Mouse (Mus musculus) neural tube, embryonic 12.5 days (tissue): ENCODE results near the gene Uhrf1bp1l. TPM values are rescaled to one million over a fixed set of nuclear protein-coding genes. Genes with fewer than 3 reads are reported as not detected.

Experiments used
- ATAC-seq: fragments of 200-750 bp; cut with Nextera tagmentation; 2 replicates; pipeline ENCODE4 v1.8.0; 2017; ENCODE audit warnings: low read depth, mild to moderate bottlenecking, moderate TSS enrichment, moderate library complexity; ENCODE audit not compliant: low FRiP score
- H3K27ac ChIP-seq: fragments of 300-500 bp; sonication (generic); 2 replicates; pipeline ENCODE4 v1.5.1; 2016
- H3K27me3 ChIP-seq: fragments of 300-500 bp; sonication (generic); replicated peaks from 2 replicates; pipeline ENCODE4 v1.6.1; 2016; ENCODE audit warnings: mild to moderate bottlenecking
- H3K36me3 ChIP-seq: fragments of 300-500 bp; sonication (generic); 2 replicates; pipeline ENCODE4 v1.6.1; 2016; ENCODE audit warnings: mild to moderate bottlenecking
- H3K4me1 ChIP-seq: fragments of 300-500 bp; sonication (generic); 2 replicates; pipeline ENCODE4 v1.6.1; 2016
- H3K4me2 ChIP-seq: fragments of 300-500 bp; sonication (generic); replicated peaks from 2 replicates; pipeline ENCODE4 v1.6.1; 2016; ENCODE audit warnings: mild to moderate bottlenecking
- H3K4me3 ChIP-seq: fragments of 300-500 bp; sonication (generic); 2 replicates; pipeline ENCODE4 v1.5.1; 2016
- H3K9ac ChIP-seq: fragments of 300-500 bp; sonication (generic); 2 replicates; pipeline ENCODE4 v1.6.1; 2016; ENCODE audit warnings: mild to moderate bottlenecking
- H3K9me3 ChIP-seq: fragments of 300-500 bp; sonication (generic); 2 replicates; pipeline ENCODE4 v1.6.1; 2016; ENCODE audit warnings: mild to moderate bottlenecking
- WGBS: fragments of 180-500 bp; shearing (Covaris S2); methylation state at CpG from one replicate; pipeline ENCODE4 v1.1.7; 2016; 5-methylcytosine and 5-hydroxymethylcytosine counted together
- polyA plus RNA-seq: library from polyadenylated mRNA; unstranded; fragments of >200 nt; fragmentation: Nextera tagmentation; extraction: Ambion mirVana; gene quantifications from 2 replicates; pipeline ENCODE4 v1.2.1, GENCODE M21; 2016

The Uhrf1bp1l gene
- polyA plus RNA-seq, 1 experiment from 2014 or later: 31.9 TPM

DNA sequence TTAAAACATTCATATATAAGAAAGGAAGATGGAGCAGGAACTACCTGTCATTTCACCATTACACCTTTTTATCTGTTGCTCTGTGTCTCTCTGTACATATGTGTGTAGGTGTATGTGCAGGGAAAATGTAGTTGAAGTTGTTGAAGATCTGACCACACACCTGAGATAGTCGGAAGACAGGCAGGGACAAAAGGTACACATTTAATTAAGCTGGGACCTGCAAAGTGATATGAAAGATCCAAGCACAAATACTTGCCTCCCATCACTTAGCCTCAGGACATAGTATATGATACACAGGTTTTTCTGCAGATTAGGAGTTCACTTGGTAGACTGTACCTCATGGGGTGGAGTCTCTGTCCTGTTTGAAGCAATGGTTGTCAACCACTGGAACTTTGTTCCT lies 3.1 kb downstream of the Uhrf1bp1l start:
- no peak overlapping the region for H3K4me2 ChIP-seq
- no peak for ATAC-seq
- 95% methylated on average over 1 of the region's 1 CpGs for WGBS
- H3K27me3 ChIP-seq: no peaks in the 10 kb centered on the region
- H3K4me3 ChIP-seq: no peak overlapping the region
- no peaks in the 10 kb centered on the region for H3K9me3 ChIP-seq
- H3K27ac ChIP-seq: no peak overlapping the region
- no peaks in the 10 kb centered on the region for H3K4me1 ChIP-seq
- H3K36me3 ChIP-seq: no peaks in the 10 kb centered on the region
- no peak overlapping the region for H3K9ac ChIP-seq

DNA sequence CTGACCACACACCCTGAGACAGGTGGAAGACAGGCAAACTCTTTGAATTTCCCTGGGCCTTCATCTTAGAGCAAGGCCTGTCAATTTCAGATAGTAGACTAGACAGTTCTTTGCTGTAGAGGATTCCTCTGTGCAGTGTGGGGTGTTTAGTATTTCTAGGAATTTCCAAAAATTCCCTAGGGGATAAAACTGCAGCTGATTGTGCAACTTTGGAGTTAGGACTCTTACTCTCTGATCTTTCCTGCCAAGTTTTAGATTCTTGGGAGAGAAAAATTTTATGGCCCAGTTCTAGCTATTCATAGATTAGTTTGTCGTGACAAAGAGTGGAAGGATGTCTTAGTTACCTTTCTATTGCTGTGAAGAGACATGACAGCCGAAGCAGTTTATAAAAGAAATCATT lies 3.8 kb downstream of the Uhrf1bp1l start:
- Histone ChIP-seq H3K4me3 (no peak overlapping the region), H3K9me3 (no peaks in the 10 kb centered on the region), H3K27ac (no peak overlapping the region), H3K4me2 (no peak overlapping the region), H3K36me3 (no peaks in the 10 kb centered on the region), H3K4me1 (no peaks in the 10 kb centered on the region), H3K27me3 (no peaks in the 10 kb centered on the region), H3K9ac (no peak overlapping the region)
- no peak for ATAC-seq
- 91% methylated on average over 2 of the region's 2 CpGs for WGBS

DNA sequence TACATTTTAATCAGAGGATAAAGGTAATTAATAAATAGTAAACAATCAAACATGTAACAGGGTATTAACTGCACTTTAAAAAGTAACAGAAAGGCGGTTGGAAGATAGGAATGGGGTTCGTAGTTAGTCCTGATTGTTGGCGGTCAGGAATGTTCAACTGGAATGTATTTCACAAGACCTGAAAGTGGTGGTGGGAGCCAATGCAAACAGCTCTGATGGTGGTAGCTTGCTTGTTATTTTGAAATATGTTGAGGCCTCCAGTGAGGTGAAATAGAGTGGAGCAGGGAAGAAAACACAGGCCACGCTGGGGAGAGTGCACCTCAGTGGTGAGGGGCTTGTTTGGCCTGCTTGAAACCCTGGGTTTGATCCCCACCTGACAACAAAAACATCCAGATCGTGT lies 6.3 kb downstream of the Uhrf1bp1l start:
- H3K27ac ChIP-seq: no peak overlapping the region
- no peak overlapping the region for H3K9ac ChIP-seq
- H3K4me3 ChIP-seq: no peak overlapping the region
- no peaks in the 10 kb centered on the region for H3K27me3 ChIP-seq
- 91% methylated on average over 5 of the region's 5 CpGs for WGBS
- no peak overlapping the region for H3K4me2 ChIP-seq
- ATAC-seq: no peak
- no peaks in the 10 kb centered on the region for H3K9me3 ChIP-seq
- no peaks in the 10 kb centered on the region for H3K4me1 ChIP-seq
- H3K36me3 ChIP-seq: no peaks in the 10 kb centered on the region

DNA sequence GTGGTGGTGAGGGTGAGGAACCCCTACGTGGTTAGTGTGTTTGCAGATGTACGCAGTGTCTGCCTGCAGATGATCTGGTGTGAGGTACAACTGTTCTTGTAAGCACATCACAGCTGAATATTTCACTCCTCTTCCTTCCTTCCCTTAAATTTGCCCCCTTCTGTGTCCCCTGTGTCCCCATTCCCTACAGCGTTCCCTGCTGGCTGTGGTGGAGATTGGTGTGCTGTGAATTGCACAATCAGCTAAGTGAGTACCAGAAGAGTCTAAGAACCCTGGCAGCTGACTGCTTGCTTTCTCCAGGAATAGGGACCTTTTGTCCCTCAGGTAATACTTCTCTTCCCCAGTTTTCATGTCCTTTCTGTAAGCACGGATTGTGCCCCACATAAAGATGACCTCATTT lies 10.4 kb downstream of the Uhrf1bp1l start:
- no peaks in the 10 kb centered on the region for H3K36me3 ChIP-seq
- H3K27ac ChIP-seq: no peak overlapping the region
- H3K9ac ChIP-seq: no peak overlapping the region
- no peaks in the 10 kb centered on the region for H3K9me3 ChIP-seq
- H3K4me2 ChIP-seq: no peak overlapping the region
- no peak overlapping the region for H3K4me3 ChIP-seq
- no peak for ATAC-seq
- no peaks in the 10 kb centered on the region for H3K27me3 ChIP-seq
- WGBS: 93% methylated on average over 4 of the region's 4 CpGs
- no peaks in the 10 kb centered on the region for H3K4me1 ChIP-seq

DNA sequence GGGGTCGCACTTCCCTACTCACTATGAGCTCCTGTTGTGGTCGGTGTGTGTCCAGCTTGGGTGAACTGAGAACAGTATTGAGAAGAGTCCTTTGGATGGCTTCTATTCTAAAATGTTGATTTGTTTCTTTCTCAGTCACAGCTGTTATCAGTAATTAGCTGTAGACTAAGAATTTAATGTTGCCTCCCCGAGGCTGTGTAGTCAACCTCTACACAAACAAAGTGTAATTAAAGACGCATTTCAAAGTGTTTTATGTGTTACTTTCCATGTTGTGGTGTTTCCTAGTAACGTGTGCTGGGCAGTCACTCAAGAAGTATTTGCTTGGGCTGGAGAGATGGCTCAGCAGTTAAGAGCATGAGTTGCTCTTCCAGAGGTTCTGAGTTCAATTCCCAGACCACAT lies 16.0 kb downstream of the Uhrf1bp1l start:
- H3K27me3 ChIP-seq: no peaks in the 10 kb centered on the region
- H3K9ac ChIP-seq: no peak overlapping the region
- no peaks in the 10 kb centered on the region for H3K9me3 ChIP-seq
- H3K4me1 ChIP-seq: no peaks in the 10 kb centered on the region
- H3K36me3 ChIP-seq: no peaks in the 10 kb centered on the region
- H3K27ac ChIP-seq: no peak overlapping the region
- ATAC-seq: 0 out of 2 replicates have a peak, but pooled peaks have one; percentile 21
- no peak overlapping the region for H3K4me2 ChIP-seq
- WGBS: 78% methylated on average over 5 of the region's 5 CpGs
- H3K4me3 ChIP-seq: no peak overlapping the region

DNA sequence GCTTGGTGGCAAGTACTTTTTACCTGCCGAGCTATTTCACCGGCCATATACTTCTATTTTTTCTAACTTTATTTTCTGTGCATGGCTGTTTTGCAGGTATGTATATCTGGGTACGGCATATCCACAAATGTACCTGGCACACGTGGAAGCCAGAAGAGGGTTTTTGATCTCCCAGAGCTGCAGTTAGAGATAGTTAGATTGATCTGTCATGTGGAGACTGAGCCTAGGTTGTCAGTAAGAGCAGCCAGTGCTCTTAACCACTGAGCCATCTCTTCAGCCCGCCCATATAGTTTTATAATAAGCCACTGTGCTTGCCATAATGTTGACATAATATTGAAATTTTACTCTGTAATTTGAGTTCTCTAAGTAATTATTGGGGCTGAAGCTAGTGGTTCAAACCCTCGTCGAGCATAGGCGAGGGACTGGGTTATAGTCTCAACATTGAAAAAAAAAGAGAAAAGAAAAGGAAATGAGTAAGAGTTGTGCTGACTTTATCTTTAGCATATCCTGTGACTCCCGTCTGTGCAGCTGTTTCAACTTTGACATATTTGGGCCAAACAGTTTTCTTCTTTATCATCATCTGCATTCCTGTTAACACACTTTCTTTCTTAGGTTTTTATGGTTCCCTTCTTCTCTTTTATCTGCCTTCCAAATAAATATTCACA lies 19.8 kb downstream of the Uhrf1bp1l start:
- no peaks in the 10 kb centered on the region for H3K27me3 ChIP-seq
- ATAC-seq: no peak
- H3K4me1 ChIP-seq: no peaks in the 10 kb centered on the region
- no peak overlapping the region for H3K4me3 ChIP-seq
- H3K36me3 ChIP-seq: no peaks in the 10 kb centered on the region
- no peak overlapping the region for H3K9ac ChIP-seq
- no peak overlapping the region for H3K4me2 ChIP-seq
- H3K27ac ChIP-seq: no peak overlapping the region
- WGBS: 88% methylated on average over 9 of the region's 9 CpGs
- H3K9me3 ChIP-seq: no peaks in the 10 kb centered on the region

DNA sequence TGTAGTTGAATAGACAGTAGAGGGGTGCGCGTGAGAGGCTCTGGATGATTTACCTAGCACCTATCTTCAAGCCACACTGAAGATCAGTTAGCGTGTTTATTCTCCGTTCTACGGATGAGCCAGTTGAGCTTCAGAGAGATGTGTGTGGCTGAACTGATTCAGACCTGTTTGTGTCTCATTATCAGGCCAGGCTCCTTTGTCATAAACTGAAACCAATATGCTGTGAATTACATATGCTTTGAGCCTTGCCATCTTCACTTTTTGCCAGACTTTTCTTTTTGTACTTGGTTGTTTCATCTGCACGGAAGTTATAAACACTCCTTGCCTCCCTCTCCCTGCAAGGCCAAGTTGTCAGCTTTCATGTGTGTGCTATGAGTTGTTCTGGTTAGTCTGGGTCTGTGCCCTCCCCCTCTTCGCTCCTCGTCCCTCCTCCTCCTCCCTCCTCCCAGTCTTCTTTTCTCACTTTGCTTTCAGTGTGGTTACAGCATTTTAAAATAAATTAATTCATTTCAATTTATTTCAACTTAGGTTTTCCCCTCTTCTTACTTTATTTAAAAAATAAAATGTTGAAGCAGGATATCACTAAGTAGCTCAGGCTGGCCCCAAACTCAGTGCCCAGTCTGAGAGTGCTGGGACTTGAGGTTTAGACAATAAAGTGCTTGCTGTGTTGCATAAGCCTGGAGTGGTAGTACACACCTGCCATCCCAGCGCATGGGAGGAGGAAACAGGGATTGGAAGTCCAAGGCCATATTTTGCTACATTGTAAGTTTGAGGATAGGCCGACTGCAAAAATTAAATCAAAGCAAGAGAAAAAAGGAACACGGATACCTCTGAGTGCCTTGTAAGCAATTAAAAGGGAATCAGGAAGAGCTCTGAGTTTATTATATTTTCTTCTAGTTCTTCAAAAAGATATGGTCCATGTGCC lies 21.3 kb downstream of the Uhrf1bp1l start:
- 91% methylated on average over 11 of the region's 11 CpGs for WGBS

DNA sequence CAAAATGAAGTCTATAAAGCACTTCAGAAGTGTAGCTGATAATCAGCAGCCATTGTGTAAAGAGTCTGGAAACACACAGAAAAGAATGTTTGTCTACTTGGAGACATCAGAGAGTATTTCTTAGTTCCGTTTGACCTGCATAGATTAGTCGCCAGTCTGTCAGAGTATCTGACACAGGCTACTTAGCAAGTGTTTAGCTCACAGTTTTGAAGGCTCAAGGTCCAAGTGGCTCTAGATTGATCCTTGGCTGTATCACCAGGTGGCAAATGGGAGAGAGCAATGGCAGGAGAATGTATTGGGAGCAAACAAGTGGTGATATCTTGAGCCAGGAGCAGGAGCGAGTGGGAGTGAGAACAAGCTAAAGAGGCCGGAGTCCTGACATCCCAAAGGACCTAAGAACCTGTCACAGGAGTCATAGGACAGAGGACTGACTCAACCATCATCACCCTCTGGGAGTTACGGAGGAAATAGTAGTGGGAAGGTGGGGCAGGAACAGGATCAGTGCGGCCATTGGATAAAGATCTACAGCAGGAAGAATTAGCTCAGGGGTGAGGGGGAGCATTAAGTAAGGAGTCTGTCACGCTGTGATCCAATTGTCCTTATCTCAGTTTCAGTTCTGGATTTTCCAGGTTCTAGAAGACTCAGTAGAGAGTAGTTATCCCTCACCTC lies 23.7 kb downstream of the Uhrf1bp1l start:
- no peak for ATAC-seq
- Histone ChIP-seq H3K36me3 (no peaks in the 10 kb centered on the region), H3K4me2 (no peak overlapping the region), H3K27ac (no peak overlapping the region), H3K9ac (no peak overlapping the region), H3K4me3 (no peak overlapping the region), H3K4me1 (no peaks in the 10 kb centered on the region), H3K27me3 (no peaks in the 10 kb centered on the region), H3K9me3 (no peaks in the 10 kb centered on the region)
- WGBS: 89% methylated on average over 7 of the region's 7 CpGs

More for the DNA sequence above, 21.3 kb downstream of the Uhrf1bp1l start:
- Histone ChIP-seq H3K36me3 (no peaks in the 10 kb centered on the region), H3K4me2 (no peak overlapping the region), H3K9me3 (no peaks in the 10 kb centered on the region), H3K4me1 (no peaks in the 10 kb centered on the region), H3K9ac (no peak overlapping the region), H3K4me3 (no peak overlapping the region), H3K27me3 (no peaks in the 10 kb centered on the region), H3K27ac (no peak overlapping the region)
- ATAC-seq: no peak

DNA sequence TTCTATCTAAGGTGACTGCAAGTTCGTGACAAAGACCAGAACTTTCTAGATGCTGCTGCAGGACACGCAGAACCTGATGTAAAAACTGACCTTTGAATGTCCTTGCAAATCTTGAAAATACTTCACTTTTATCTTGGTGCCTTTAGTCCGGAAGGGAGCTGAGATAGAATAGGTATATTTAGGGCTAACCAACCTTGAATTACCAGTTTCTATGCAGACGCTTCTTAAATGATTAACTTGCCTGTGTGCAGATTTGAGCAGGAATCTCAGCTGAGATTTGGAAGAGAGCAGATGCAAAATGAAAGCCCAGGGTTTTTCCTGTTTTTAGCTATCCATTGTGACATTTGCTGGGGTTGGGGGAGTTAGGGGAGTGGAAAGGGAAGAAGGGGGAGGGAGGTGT lies 24.3 kb downstream of the Uhrf1bp1l start:
- H3K36me3 ChIP-seq: no peaks in the 10 kb centered on the region
- 88% methylated on average over 4 of the region's 4 CpGs for WGBS
- no peak overlapping the region for H3K4me2 ChIP-seq
- H3K4me3 ChIP-seq: no peak overlapping the region
- H3K9me3 ChIP-seq: no peaks in the 10 kb centered on the region
- H3K9ac ChIP-seq: no peak overlapping the region
- no peak for ATAC-seq
- H3K27me3 ChIP-seq: no peaks in the 10 kb centered on the region
- H3K27ac ChIP-seq: no peak overlapping the region
- H3K4me1 ChIP-seq: no peaks in the 10 kb centered on the region

DNA sequence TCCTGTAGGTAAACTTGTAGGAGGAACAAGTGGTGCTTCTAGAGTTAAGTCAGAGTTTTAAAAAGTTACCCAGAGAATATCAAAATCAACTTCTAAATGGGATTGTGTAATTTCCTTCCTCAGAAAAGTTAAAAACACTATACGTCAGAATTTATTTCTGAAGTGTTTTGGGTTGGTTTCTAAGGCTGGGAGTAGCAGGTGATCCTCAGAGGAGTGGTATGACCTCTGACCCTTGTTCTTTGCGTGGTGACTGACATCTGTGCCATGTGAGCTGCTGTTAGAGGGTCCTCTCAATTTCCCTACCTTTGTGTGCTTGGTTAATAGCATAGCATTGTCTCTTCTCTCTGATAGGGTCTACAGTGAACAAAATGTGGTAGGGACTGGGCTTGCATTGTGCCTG lies 27.1 kb downstream of the Uhrf1bp1l start:
- Histone ChIP-seq H3K9ac (no peak overlapping the region), H3K36me3 (no peaks in the 10 kb centered on the region), H3K4me2 (no peak overlapping the region), H3K4me3 (no peak overlapping the region), H3K27ac (no peak overlapping the region), H3K27me3 (no peaks in the 10 kb centered on the region), H3K4me1 (no peaks in the 10 kb centered on the region), H3K9me3 (no peaks in the 10 kb centered on the region)
- 70% methylated on average over 2 of the region's 2 CpGs for WGBS
- no peak for ATAC-seq

DNA sequence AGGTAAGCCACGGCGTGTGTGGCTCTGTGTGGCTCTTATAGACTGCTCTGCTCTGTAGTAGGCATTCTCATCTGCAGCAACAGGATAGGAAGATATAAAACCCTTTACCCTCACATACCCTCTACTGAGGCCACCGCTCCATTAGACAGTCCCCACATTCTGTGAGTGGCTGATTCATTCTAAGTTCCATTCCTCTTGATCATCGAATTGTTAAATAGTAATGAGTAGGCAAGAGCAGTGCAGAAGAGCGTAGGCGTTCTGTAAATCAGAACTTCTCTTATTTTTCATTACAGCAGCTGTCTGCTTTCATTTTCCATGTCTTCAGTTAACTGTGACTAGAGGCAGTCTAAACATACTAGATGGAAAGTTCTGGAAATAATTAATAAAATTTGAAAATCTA lies 31.2 kb downstream of the Uhrf1bp1l start:
- no peaks in the 10 kb centered on the region for H3K4me1 ChIP-seq
- no peak for ATAC-seq
- H3K9ac ChIP-seq: no peak overlapping the region
- H3K27me3 ChIP-seq: no peaks in the 10 kb centered on the region
- no peak overlapping the region for H3K4me2 ChIP-seq
- no peak overlapping the region for H3K4me3 ChIP-seq
- H3K9me3 ChIP-seq: no peaks in the 10 kb centered on the region
- H3K36me3 ChIP-seq: peaks cover 8% of the 10 kb centered on the region; the same call in 1 of the 2 replicates
- 96% methylated on average over 6 of the region's 6 CpGs for WGBS
- H3K27ac ChIP-seq: no peak overlapping the region

DNA sequence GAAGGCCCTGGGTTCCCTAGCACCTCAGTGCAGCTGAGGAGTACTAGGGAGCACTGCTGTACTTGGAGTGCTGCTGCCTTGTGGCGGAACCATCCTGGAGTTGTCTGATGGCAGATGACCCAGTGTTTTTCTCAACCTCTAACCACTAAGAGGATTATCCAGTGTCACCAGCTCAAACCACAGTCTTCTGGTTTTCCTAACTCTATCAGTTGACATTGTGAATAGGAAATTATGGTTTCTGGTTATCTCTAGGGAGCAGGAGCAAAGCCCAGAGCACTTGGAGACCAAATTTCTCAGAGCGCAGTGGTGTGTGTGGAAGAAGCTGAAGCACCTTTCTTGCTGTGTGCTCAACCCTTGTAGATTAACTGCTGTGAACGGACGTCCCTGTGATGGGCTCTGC lies 47.1 kb downstream of the Uhrf1bp1l start:
- Histone ChIP-seq H3K4me3 (no peak overlapping the region), H3K9me3 (no peaks in the 10 kb centered on the region), H3K4me1 (no peaks in the 10 kb centered on the region), H3K27me3 (no peaks in the 10 kb centered on the region), H3K4me2 (no peak overlapping the region), H3K27ac (no peak overlapping the region), H3K9ac (no peak overlapping the region), H3K36me3 (peaks cover 8% of the 10 kb centered on the region; the same call in 1 of the 2 replicates)
- no peak for ATAC-seq
- WGBS: 94% methylated on average over 4 of the region's 4 CpGs
